ENCODE assay signal across 8 mouse cellular contexts in the genomic region with DNA sequence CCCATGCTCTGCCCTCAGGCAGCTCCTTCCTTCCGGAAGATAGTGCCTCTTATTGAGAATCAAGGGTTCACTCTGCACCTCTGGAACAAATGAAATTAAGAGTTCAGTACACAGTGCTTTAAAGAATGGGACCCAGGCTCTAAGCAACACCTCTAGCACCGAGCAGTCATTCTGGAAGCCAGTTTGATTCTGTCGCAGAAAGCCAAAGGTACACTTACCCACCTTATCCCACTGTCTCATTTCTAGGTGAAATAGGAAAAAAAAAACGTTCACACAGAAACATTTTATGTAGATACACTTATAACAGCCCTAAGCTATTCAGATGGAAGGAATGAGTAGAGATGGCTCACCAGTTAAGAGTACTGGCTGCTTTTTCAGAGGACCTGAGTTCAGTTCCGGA. TPM values are rescaled to one million over a fixed set of nuclear protein-coding genes. Genes with fewer than 3 reads are reported as not detected.
DNase-seq lines count a peak whose midpoint lies in the region; ATAC-seq and TF ChIP-seq lines count a peak whose summit lies in the region.

A gene (plus strand): TSS at position 301 of the 400 bp plus-strand sequence.

- H3K4me3 ChIP-seq in cerebellum, adult 2 months (replicated peaks; ENCODE audit: insufficient read depth, low read depth, low read length): peak within 1 kb of the TSS; percentile 65
- H3K4me3 ChIP-seq in neural tube, embryonic 11.5 days (ENCODE audit: low read depth, low read length): peak within 1 kb of the TSS; percentile 49
- H3K4me3 ChIP-seq in olfactory bulb, adult 2 months (ENCODE audit: insufficient read depth, low read depth, low read length): peak within 1 kb of the TSS; percentile 65

- no peak for DNase-seq in cerebellum, adult 2 months
- no peak for DNase-seq in cerebellum, adult 9-10 months
- DNase-seq in neural tube, embryonic 11.5 days (ENCODE audit: low spot score): no peak
- no peak for DNase-seq in neural tube, embryonic 10.5 days (ENCODE audit: extremely low spot score, low spot score)
- no peak for DNase-seq in left cerebral cortex, postnatal 14 days (ENCODE audit: low spot score in 2 of 2)
- no peak for DNase-seq in right cerebral cortex, postnatal 36 days (ENCODE audit: low spot score in 2 of 2)
- DNase-seq in right cerebral cortex, postnatal 25 days: no peak

- no peak for ATAC-seq in neural tube, embryonic 11.5 days (ENCODE audit: insufficient read depth, low FRiP score, low TSS enrichment)

- H3K27ac ChIP-seq in cerebellum, adult 2 months (ENCODE audit: insufficient read depth, low read length): peak within 1 kb of the TSS; percentile 99
- no peak within 1 kb of the TSS for H3K27ac ChIP-seq in neural tube, embryonic 11.5 days (ENCODE audit: low read depth, low read length)
- H3K27ac ChIP-seq in olfactory bulb, adult 2 months (ENCODE audit: insufficient read depth, low read depth, low read length): no peak within 1 kb of the TSS

- H3K4me1 ChIP-seq in cerebellum, adult 2 months (ENCODE audit: control insufficient read depth, insufficient read depth, low read length): peaks cover 8% of the 10 kb centered on the region
- H3K4me1 ChIP-seq in neural tube, embryonic 11.5 days (ENCODE audit: control insufficient read depth, insufficient read depth, low read length): no peaks in the 10 kb centered on the region
- peaks cover 12% of the 10 kb centered on the region; the same call in 1 of the 2 replicates for H3K4me1 ChIP-seq in olfactory bulb, adult 2 months (ENCODE audit: control insufficient read depth, insufficient read depth, low read length)

- TF ChIP-seq CTCF in cerebellum, adult 2 months (IDR thresholded peaks at IDR 0.05; ENCODE audit: borderline replicate concordance, insufficient read depth, low read depth, low read length): no peak
- TF ChIP-seq CTCF in olfactory bulb, adult 2 months (IDR thresholded peaks at IDR 0.05; ENCODE audit: insufficient read depth, low read depth, low read length): no peak

- peak within 1 kb of the TSS; percentile 58 for H3K9ac ChIP-seq in neural tube, embryonic 11.5 days (ENCODE audit: low read length)

- no peaks in the 10 kb centered on the region for H3K9me3 ChIP-seq in neural tube, embryonic 11.5 days (ENCODE audit: control insufficient read depth, low read length)

- H3K36me3 ChIP-seq in neural tube, embryonic 11.5 days (ENCODE audit: control insufficient read depth, insufficient read depth, low read length): no peaks in the 10 kb centered on the region

- TF ChIP-seq POLR2A in cerebellum, adult 2 months (IDR thresholded peaks at IDR 0.05; ENCODE audit: borderline replicate concordance, insufficient read depth, low read length): no peak
- TF ChIP-seq POLR2A in olfactory bulb, adult 2 months (IDR thresholded peaks at IDR 0.05; ENCODE audit: insufficient read depth, low read depth, low read length): no peak

- H3K4me2 ChIP-seq in neural tube, embryonic 11.5 days (ENCODE audit: low read depth): peak within 1 kb of the TSS; percentile 98

- H3K27me3 ChIP-seq in cerebellum, adult 2 months (ENCODE audit: control insufficient read depth, insufficient read depth, low read length): no peaks in the 10 kb centered on the region
- H3K27me3 ChIP-seq in neural tube, embryonic 11.5 days (ENCODE audit: control insufficient read depth, insufficient read depth, low read length): peaks cover 22% of the 10 kb centered on the region

- 28% methylated on average over 5 of the region's 5 CpGs for WGBS in cerebellum, adult 2 months
- 24% methylated on average over 5 of the region's 5 CpGs for WGBS in neural tube, embryonic 11.5 days
- 31% methylated on average over 5 of the region's 5 CpGs for WGBS in olfactory bulb, adult 2 months

- intact Hi-C loops in left cerebral cortex, postnatal 14 days (cut with DNase I): no loop called here

RNA-seq across cellular contexts. Expression of the gene that starts here (rescaled TPM):
- 34.8 and 36.4 TPM in 2 replicates for polyA plus RNA-seq in cerebellum, adult 2 months (2012; rRNA removed)
- 1.4 and 1.7 TPM in 2 replicates for polyA plus RNA-seq in neural tube, embryonic 11.5 days (2014; fragmentation: Nextera tagmentation; extraction: Ambion mirVana)
- total RNA-seq in left cerebral cortex, postnatal 14 days (2021): 10 to 100 TPM; 71.7 to 76.4 TPM
- polyA plus RNA-seq in olfactory bulb, adult 2 months (2012; ENCODE audit: insufficient read depth, insufficient read length, low replicate concordance, missing spikeins): not detected in 2 replicates

Comparison
In these comparisons a context has a peak if more than half of its experiments do, and no peak if none do; other contexts are left out.
1. RNA of the gene that starts here (polyA plus RNA-seq): 34.8 to 36.4 TPM in cerebellum, adult 2 months; 1.4 to 1.7 TPM in neural tube, embryonic 11.5 days and not detected in olfactory bulb, adult 2 months; every median in the first group is over 10 times any median in the second.
2. Peak in every context shown above with its lines, with median percentiles within 50 percentile points of each other: H3K4me3 ChIP-seq.